Mouse (Mus musculus) heart, adult 11 months (tissue): ENCODE measurements around the gene Gm20388.

Experiments
- DNase-seq: peaks from one replicate; pipeline ENCODE4 v3.0.0; 2022

The Gm20388 gene

GRCm38 (mm10) chr8:123858574-123858940 lies 3947.9 kb downstream of the Gm20388 start:
- DNase-seq = no peak

DNA sequence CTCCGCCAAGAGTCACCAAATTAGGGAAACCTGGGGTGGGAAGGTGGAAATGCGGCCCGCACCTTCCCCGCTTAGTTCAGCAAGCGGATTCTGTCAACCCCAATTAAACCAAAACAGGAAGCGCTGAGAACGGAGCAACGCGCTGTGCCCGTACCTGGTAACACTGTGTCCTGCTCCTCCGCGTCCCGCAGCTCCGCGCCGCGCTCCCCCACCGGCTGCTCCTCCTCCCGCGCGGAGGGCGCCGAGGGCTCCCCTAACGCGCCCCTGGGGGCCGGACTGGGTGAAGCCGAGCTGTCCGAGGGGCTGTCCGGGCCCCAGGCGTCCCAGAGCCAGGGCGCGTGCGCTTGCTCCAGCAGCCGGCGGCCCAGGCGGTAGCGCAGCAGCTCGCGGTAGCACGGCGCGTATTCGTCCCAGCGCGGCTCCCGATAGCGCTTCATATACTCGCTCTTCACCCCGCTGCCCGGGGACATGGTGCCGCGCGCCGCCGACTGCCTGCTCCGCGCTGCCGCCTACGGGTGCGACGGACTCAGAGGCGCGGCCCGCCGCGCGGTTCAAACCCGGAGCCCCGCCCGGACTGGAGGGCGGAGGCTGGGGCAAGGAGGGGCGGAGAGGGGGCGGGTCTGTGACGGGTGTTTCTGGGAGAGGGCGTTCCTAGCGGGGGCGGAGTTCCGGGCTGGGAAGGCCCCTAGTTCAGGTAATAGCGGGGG lies 3948.5 kb downstream of the Gm20388 start:
- DNase-seq = peak; percentile 98

DNA sequence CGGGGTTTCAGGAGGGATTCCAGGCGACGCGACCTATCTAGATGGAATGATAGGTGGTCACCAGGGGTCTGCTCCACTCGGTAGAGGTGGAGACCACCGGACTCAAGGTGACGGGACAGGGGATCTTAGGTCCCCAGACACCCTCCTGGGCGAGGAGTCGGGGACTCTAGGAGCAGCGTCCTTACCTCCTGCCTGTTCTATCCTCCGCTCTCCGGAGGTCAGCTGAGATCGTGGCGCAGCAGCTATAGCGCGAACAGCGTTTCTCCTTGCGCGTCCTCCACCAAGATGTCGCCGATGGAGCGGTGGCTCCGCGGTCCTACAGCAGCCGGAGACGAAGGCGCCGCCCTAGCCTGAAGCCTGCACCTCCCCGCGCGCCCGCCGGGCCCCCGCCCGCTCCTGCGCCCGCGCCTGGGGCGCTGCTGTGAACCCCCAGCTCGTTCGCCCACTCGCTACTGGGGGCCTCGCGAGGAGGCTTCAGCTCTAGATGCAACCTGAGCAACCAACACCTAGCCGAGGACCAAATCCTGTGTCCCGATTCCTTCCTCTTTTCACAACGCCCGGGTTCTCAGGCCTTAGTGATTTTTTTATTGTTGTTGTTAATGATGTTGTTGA lies 3949.1 kb downstream of the Gm20388 start, which contains the start of gene Ccsap:
Gene Ccsap (minus strand): TSS at position 562 of the 612 bp plus-strand sequence.
- DNase-seq = no peak

DNA sequence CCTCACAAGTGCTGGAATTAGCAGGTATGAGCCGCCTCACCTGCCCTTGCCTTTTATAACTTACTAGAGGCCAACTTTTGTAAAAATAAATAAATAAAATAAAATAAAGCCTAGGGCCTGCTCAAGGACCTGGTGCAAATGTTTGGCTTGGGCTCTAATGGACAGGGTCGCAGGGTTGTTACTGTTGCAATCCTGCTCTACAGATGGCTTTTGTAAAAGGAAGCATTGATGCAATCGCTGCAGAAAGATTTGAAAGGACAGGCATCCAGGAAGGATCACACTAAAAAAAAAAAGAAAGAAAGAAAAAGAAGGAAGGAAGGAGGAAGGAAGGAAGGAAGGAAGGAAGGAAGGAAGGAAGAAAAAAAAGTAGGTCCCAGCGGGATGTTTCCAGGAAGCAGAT lies 3949.7 kb downstream of the Gm20388 start:
- no peak for DNase-seq

GRCm38 (mm10) chr8:123865786-123866185 lies 3955.1 kb downstream of the Gm20388 start:
- no peak for DNase-seq

GRCm38 (mm10) chr8:123866971-123867370 lies 3956.3 kb downstream of the Gm20388 start:
- no peak for DNase-seq

- peak; percentile 95 for DNase-seq
Measured at GRCm38 (mm10) chr8:123872048-123872447, 3961.4 kb downstream of the Gm20388 start.

- DNase-seq = no peak
Measured at GRCm38 (mm10) chr8:123873364-123873763, 3962.7 kb downstream of the Gm20388 start.

DNA sequence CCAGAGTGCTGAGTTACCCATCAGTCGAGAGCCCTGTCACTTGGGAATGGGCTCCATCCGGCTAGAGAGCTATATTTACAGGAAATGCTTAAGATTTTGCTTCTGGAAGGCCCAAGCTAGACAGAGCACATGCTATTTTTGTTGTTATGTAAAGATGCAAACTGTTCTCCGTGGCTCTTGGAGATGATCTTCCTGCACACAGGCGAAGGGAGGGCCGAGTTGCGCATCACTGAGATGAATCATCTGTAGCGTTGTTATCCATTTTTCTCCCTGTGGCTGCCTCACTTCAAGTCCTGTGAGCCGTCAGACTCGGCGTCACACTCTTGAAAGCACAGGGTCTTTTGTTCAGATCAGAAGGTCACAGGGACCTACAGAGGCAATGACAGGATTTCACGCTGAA lies 3963.7 kb downstream of the Gm20388 start:
- DNase-seq = no peak

- DNase-seq = no peak
Measured at GRCm38 (mm10) chr8:123877865-123878264, 3967.2 kb downstream of the Gm20388 start.

DNA sequence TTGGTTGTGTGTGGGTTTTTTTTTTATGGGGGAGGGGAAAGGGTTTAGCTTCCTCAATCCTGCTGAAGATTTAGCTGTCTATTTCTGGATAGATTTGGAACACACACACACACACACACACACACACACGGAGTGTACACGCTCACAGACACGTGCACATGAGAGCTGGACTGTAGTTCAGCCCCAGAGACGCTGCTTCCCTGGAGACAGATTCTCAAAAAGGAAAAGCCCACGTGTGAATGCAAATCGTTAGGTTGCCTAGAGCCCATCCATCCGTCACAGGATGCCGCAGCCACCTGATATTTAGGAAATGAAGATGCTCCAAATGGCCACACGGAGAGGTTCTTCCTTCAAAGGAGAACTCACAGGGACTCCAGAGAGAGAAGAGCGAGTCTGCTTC lies 3969.6 kb downstream of the Gm20388 start:
- no peak for DNase-seq

GRCm38 (mm10) chr8:123880821-123881350 lies 3970.2 kb downstream of the Gm20388 start:
- DNase-seq = no peak

DNA sequence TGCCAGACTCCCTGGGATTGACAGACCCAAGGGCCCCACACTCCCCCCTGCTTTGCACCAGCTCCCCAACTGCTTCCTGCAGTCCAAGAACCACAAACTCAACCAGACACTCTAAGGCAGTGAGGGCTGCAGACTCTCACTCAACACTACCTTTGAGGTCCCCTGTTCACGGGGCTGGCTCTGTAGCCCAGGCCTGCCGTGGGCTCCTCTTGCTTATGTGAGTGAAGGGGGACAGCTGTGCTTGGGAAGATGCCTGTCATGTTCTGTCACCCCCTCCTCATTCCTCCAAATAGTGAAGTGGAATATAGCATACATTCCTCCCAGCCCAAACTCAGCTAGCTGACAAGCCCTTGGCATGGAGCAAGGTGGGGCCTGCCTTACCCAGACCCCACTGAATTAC lies 3971.8 kb downstream of the Gm20388 start:
- DNase-seq = no peak

- DNase-seq = no peak
Measured at GRCm38 (mm10) chr8:123883094-123883493, 3972.5 kb downstream of the Gm20388 start.

GRCm38 (mm10) chr8:123884721-123885565 lies 3974.3 kb downstream of the Gm20388 start:
- no peak for DNase-seq

- no peak for DNase-seq
Measured at GRCm38 (mm10) chr8:123887163-123887562, 3976.5 kb downstream of the Gm20388 start.

DNA sequence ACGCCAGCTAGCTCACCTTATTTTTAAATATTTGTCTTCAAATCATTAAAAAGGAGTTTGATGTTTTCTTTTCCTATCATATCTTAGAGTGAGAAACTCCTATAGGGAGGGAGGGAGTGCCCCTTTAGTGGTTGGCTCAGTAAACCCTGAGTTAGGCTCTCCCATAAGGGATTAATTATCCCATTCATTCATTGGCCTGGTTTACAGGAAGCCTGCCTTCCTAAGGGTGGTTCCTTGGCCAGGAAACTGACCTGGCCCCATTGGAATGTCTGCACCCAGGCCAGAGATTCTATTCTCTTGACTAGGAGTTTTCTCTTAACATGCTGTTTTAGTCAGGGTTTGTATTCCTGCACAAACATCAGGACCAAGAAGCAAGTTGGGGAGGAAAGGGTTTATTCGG lies 3977.3 kb downstream of the Gm20388 start:
- no peak for DNase-seq

DNA sequence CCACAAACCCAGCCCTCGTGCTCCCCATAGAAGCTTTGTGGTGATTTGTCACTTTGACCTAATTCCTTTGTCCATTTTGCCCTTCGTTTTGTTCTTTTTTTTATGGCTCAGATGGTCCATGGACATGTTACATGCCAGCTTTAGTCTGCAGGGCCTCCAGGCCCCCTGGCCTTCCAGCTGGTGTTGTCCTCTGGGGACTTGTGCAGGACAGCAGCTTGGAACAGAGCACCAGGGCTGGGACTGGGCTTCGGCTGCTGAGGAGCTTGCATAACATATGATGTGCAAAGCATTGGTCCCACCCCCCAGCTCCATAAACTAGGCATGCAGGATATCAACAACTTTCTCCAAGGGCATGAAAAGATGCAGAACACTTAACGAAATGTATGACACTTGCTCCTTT lies 3979.2 kb downstream of the Gm20388 start:
- no peak for DNase-seq

GRCm38 (mm10) chr8:123891271-123891670 lies 3980.6 kb downstream of the Gm20388 start:
- no peak for DNase-seq

- no peak for DNase-seq
Measured at GRCm38 (mm10) chr8:123891883-123892585, 3981.4 kb downstream of the Gm20388 start.

DNA sequence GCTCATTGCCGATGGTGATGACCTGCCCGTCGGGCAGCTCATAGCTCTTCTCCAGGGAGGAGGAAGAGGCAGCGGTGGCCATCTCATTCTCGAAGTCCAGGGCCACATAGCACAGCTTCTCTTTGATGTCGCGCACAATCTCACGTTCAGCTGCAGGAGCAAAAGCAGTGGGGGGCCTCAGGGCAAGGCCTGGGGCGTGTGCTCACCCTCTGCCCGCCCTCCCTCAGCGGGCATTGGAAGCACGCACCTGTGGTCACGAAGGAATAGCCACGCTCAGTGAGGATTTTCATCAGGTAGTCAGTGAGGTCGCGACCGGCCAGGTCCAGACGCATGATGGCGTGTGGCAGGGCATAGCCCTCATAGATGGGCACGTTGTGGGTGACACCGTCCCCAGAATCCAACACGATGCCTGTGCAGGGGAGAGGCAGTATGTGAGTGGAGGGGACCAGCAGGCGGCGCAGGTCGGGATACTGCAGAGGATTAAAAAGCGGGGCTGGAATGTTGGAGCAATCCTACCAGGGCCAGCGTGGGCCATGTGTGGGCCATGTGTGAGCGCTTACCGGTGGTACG lies 3982.0 kb downstream of the Gm20388 start:
- no peak for DNase-seq

GRCm38 (mm10) chr8:123893413-123893812 lies 3982.8 kb downstream of the Gm20388 start:
- no peak for DNase-seq
